Mouse (Mus musculus) lung, postnatal 0 days (tissue): ENCODE measurements around the gene Atp5h. TPM values are rescaled to one million over a fixed set of nuclear protein-coding genes. Genes with fewer than 3 reads are reported as not detected.
"Not testable (repeated sequence)": the region's sequence is repeated elsewhere in the genome, so short reads cannot be mapped to it uniquely, and the experiment has no call there.

Experiments
- ATAC-seq: fragments of 200-750 bp; cut with Nextera tagmentation; 2 replicates; pipeline ENCODE4 v1.8.0; 2017; ENCODE audit warnings: moderate library complexity
- DNase-seq: peaks from one replicate; pipeline ENCODE4 v3.0.0-alpha.2; 2016; ENCODE audit warnings: low spot score
- H3K27ac ChIP-seq: fragments of 300-500 bp; sonication (generic); 2 replicates; pipeline ENCODE4 v1.5.1; 2014; ENCODE audit warnings: antibody characterized with exemption, mild to moderate bottlenecking, low read length, mixed read lengths
- H3K27me3 ChIP-seq: fragments of 300-500 bp; sonication (generic); replicated peaks from 2 replicates; pipeline ENCODE4 v1.6.1; 2014; ENCODE audit warnings: low read length, mixed read lengths; ENCODE audit not compliant: insufficient read depth
- H3K36me3 ChIP-seq: fragments of 300-500 bp; sonication (generic); 2 replicates; pipeline ENCODE4 v1.6.1; 2014; ENCODE audit warnings: low read length, mixed read lengths; ENCODE audit not compliant: insufficient read depth
- H3K4me1 ChIP-seq: fragments of 300-500 bp; sonication (generic); 2 replicates; pipeline ENCODE4 v1.6.1; 2014; ENCODE audit warnings: antibody characterized with exemption, low read depth, low read length, mixed read lengths; ENCODE audit not compliant: insufficient read depth
- H3K4me2 ChIP-seq: fragments of 300-500 bp; sonication (generic); replicated peaks from 2 replicates; pipeline ENCODE4 v1.6.1; 2014; ENCODE audit warnings: low read depth, mild to moderate bottlenecking, low read length, moderate library complexity, mixed read lengths
- H3K4me3 ChIP-seq: fragments of 300-500 bp; sonication (generic); 2 replicates; pipeline ENCODE4 v1.5.1; 2014; ENCODE audit warnings: low read depth, low read length
- H3K9ac ChIP-seq: fragments of 300-500 bp; sonication (generic); replicated peaks from 2 replicates; pipeline ENCODE4 v1.6.1; 2014; ENCODE audit warnings: low read depth, mild to moderate bottlenecking
- H3K9me3 ChIP-seq: fragments of 300-500 bp; sonication (generic); 2 replicates; pipeline ENCODE4 v1.6.1; 2016; ENCODE audit warnings: low read length, mixed read lengths
- CTCF ChIP-seq: IDR thresholded peaks from 2 replicates; pipeline ENCODE4 v1.5.1; 2016; ENCODE audit warnings: antibody characterized with exemption, mild to moderate bottlenecking
- EP300 ChIP-seq: IDR thresholded peaks from 2 replicates; pipeline ENCODE4 v1.6.1; 2016; ENCODE audit warnings: antibody characterized with exemption, mild to moderate bottlenecking, control low read depth
- WGBS: fragments of 180-500 bp; shearing (Covaris S2); extraction: QIAGEN DNeasy Blood & Tissue Kit; methylation state at CpG from one replicate; pipeline ENCODE4 v1.1.7; 2014; 5-methylcytosine and 5-hydroxymethylcytosine counted together
- polyA plus RNA-seq: library from polyadenylated mRNA; unstranded; fragments of >200 nt; fragmentation: Nextera tagmentation; extraction: Ambion mirVana; gene quantifications from 2 replicates; pipeline ENCODE4 v1.2.1, GENCODE M21; 2015

The Atp5h gene
- polyA plus RNA-seq, 1 experiment from 2014 or later: 721 TPM

DNA sequence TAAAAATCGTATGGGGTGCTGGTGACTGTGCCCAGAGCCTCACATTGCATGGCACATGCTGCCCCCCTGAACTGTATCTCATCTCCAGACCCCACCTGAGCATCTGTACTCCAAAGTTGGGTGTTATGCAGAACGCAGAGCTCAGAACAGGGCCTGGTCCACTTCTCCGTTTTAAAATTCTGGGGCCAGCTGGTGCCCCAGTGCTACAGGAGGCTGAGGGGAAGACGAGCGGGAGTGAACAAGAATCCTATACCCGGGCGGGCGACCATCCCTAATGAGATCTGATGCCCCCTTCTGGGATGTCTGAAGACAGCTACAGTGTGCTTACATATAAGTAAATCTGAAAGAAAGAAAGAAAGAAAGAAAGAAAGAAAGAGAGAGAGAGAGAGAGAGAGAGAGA, 41.2 kb upstream of the Atp5h start:
- WGBS: 28% methylated on average over 8 of the region's 8 CpGs
- DNase-seq (no peak), ATAC-seq (no peak)
- Histone ChIP-seq H3K27me3 (no peaks in the 10 kb centered on the region), H3K4me3 (no peak overlapping the region), H3K36me3 (no peaks in the 10 kb centered on the region), H3K4me2 (no peak overlapping the region), H3K9ac (no peak overlapping the region), H3K9me3 (no peaks in the 10 kb centered on the region), H3K27ac (no peak overlapping the region), H3K4me1 (no peaks in the 10 kb centered on the region)
- TF ChIP-seq EP300 (no peak), CTCF (no peak)

DNA sequence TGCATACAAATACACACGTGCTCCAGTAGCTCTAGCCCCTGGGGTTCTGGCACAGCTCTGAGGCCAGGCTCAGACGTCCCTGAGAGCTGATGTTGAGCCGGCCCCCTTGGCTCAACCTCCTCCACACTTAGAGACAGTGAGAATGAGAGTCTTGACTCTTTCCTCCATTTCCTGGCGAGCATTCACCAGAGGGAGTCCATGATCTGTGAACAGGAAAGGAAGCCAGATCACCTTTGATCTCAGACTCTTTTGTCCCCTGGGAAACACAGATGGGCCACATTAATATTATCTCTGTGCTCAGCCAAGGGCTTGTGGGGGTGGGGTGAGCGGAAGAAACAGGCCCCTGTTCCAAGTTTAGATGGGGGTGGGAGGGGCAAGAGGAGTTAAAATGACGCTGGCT, 37.6 kb upstream of the Atp5h start:
- DNase-seq: no peak
- Histone ChIP-seq H3K27ac (no peak overlapping the region), H3K9ac (no peak overlapping the region), H3K4me2 (no peak overlapping the region), H3K36me3 (no peaks in the 10 kb centered on the region), H3K9me3 (no peaks in the 10 kb centered on the region), H3K27me3 (no peaks in the 10 kb centered on the region), H3K4me1 (no peaks in the 10 kb centered on the region), H3K4me3 (no peak overlapping the region)
- TF ChIP-seq EP300: no peak
- no peak for TF ChIP-seq CTCF
- 25% methylated on average over 6 of the region's 6 CpGs for WGBS
- ATAC-seq: no peak

DNA sequence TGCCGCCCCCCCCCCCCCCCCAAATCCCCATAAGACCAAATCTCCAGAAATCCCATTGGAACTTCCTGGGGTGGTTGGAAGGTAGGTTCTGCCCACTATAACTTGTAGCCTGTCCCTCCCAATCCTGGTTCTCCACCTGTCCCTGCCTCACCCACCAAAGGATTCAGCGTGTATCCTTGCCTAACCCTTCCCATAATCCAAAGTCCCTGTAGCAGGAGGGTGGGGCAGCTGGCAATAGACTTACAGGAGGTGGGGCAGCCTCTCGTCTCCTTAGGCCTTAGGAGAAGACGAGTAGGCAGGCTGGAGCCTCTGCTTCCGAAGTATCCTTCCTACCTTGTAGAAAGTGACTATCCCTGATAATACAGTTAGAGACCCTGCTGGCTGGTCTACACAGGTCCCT, 36.4 kb upstream of the Atp5h start:
- H3K27me3 ChIP-seq: no peaks in the 10 kb centered on the region
- H3K4me1 ChIP-seq: no peaks in the 10 kb centered on the region
- no peaks in the 10 kb centered on the region for H3K36me3 ChIP-seq
- H3K4me2 ChIP-seq: no peak overlapping the region
- TF ChIP-seq CTCF (no peak), EP300 (no peak)
- H3K27ac ChIP-seq: no peak overlapping the region
- no peak overlapping the region for H3K9ac ChIP-seq
- 86% methylated on average over 5 of the region's 5 CpGs for WGBS
- ATAC-seq: no peak
- no peak for DNase-seq
- H3K9me3 ChIP-seq: no peaks in the 10 kb centered on the region
- no peak overlapping the region for H3K4me3 ChIP-seq

DNA sequence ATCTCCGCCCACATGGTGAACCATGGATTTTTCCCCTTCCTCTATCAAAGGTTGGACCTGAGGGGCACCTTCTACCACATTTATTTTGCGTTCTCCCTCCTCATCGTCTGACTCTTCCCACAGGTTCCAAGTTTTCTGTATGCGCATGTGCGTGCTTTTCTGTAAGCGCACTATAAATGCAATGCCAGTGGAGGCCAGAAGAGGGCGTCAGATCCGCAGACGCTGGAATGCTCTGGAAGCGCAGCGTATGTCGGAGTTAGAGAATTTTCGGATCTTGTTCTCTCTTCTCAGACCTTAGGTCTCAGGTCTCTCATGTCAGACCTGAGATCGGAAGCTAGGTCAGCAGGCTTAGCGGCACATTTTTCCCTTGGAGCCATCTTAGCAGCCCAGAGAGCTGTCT, 35.9 kb upstream of the Atp5h start:
- Histone ChIP-seq H3K27me3 (no peaks in the 10 kb centered on the region), H3K4me3 (no peak overlapping the region), H3K4me2 (no peak overlapping the region), H3K36me3 (no peaks in the 10 kb centered on the region), H3K9ac (no peak overlapping the region), H3K4me1 (no peaks in the 10 kb centered on the region), H3K9me3 (no peaks in the 10 kb centered on the region), H3K27ac (no peak overlapping the region)
- no peak for ATAC-seq
- no peak for DNase-seq
- TF ChIP-seq EP300 (no peak), CTCF (no peak)
- 87% methylated on average over 15 of the region's 15 CpGs for WGBS

DNA sequence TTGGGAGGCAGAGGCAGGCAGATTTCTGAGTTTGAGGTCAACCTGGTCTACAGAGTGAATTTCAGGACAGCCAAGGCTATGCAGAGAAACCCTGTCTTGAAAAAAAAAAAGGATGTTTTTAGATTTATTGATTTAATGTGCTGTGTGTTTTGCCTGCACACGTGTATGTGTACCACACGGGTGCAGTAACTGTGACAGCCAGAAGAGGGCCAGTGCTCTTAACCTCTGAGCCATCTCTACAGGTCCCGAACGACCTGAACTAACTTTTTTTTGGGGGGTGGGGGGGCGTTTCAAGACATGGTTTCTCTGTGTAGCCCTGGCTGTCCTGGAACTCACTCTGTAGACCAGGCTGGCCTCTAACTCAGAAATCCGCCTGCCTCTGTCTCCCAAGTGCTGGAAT, 35.1 kb upstream of the Atp5h start:
- H3K4me2 ChIP-seq, H3K9me3 ChIP-seq, H3K27ac ChIP-seq, H3K9ac ChIP-seq, H3K36me3 ChIP-seq, DNase-seq, H3K27me3 ChIP-seq, H3K4me1 ChIP-seq, ATAC-seq, H3K4me3 ChIP-seq: not testable (repeated sequence)
- WGBS: 89% methylated on average over 6 of the region's 6 CpGs

- WGBS: 54% methylated on average over 4 of the region's 4 CpGs
- DNase-seq (no peak), ATAC-seq (no peak)
- Histone ChIP-seq H3K4me1 (no peaks in the 10 kb centered on the region), H3K9me3 (no peaks in the 10 kb centered on the region), H3K4me2 (no peak overlapping the region), H3K36me3 (no peaks in the 10 kb centered on the region), H3K27ac (no peak overlapping the region), H3K27me3 (no peaks in the 10 kb centered on the region), H3K4me3 (no peak overlapping the region), H3K9ac (no peak overlapping the region)
- TF ChIP-seq CTCF: no peak
Measured at GRCm38 (mm10) chr11:115453306-115453705, 33.5 kb upstream of the Atp5h start.

DNA sequence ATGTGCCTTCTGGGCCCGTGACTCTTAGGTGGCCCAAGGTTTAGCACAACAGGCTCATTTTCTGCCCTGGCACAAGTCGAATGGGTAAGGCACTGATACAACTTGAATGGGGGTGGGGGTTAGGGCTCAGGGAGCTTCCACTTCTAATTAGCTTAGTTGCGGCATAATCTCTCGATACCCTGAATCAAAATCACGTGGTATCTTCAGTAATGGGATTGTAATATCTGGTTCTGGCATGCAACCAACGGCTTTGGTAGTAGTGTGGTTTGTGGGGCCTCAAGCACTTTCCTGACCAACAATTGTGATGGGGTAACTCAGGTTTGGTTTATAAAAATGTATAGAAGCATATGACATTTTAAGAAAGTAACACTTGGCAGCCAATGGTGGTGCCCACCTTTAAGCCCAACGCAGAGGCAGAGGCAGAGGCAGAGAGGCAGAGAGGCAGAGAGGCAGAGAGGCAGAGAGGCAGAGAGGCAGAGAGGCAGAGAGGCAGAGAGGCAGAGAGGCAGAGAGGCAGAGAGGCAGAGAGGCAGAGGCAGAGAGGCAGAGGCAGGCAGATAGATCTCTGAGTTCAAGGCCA, 32.6 kb upstream of the Atp5h start:
- ATAC-seq (no peak), DNase-seq (no peak)
- Histone ChIP-seq H3K9me3 (no peaks in the 10 kb centered on the region), H3K4me1 (no peaks in the 10 kb centered on the region), H3K27ac (no peak overlapping the region), H3K36me3 (no peaks in the 10 kb centered on the region), H3K9ac (no peak overlapping the region), H3K27me3 (no peaks in the 10 kb centered on the region), H3K4me3 (no peak overlapping the region), H3K4me2 (no peak overlapping the region)
- no peak for TF ChIP-seq CTCF
- TF ChIP-seq EP300: no peak
- 80% methylated on average over 7 of the region's 7 CpGs for whole genome bisulfite sequencing
